Mouse (Mus musculus): ENCODE data around the gene Sstr2. TPM values are rescaled to one million over a fixed set of nuclear protein-coding genes. Genes with fewer than 3 reads are reported as not detected.
"Not testable (repeated sequence)": the region's sequence is repeated elsewhere in the genome, so short reads cannot be mapped to it uniquely, and the experiment has no call there.

The Sstr2 gene
- total RNA-seq, 1 experiment from 2014 or later: 0.85 TPM

GRCm38 (mm10) chr11:113658319-113658718 lies 39.2 kb downstream of the Sstr2 start:
- DNase-seq: no peak

DNA sequence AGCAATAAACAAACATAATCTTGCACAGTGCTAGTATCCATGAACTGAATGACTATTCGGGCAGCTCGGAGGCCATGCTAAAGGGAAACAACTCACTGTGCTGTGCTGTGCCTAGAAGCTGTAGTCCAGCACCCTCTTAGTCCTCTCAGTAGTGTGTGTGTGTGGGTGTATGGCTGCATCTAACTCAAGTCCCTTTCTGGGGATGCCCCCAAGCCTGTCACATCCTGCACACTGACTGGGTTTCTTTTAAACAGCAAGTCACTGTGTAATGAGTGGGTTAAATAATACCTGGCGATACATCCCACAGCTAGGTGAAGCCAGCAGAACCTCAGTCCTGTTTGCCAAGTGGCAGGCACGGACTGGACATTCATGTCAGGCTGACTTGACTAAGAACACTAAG lies 39.6 kb downstream of the Sstr2 start:
- DNase-seq: no peak

DNA sequence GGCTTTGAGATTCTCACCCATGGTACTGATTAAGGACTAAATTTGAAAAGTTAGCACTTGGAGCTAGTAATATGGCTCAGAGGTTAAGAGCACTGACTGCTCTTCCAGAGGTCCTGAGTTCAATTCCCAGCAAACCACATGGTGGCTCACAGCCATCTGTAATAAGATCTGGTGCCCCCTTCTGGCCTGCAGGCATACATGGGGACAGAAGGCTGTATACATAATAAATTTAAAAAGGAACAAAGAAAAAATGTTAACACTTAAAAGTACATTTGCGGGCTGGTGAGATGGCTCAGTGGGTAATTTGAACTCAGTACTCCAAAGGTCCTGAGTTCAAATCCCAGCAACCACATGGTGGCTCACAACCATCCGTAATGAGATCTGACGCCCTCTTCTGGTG lies 41.1 kb downstream of the Sstr2 start:
- not testable (repeated sequence) for DNase-seq

- DNase-seq: no peak
Measured at GRCm38 (mm10) chr11:113660940-113661339, 41.8 kb downstream of the Sstr2 start.

- DNase-seq: no peak
Measured at GRCm38 (mm10) chr11:113661835-113662351, 42.8 kb downstream of the Sstr2 start.

- no peak for DNase-seq
Measured at GRCm38 (mm10) chr11:113664279-113664678, 45.1 kb downstream of the Sstr2 start.

- no peak for DNase-seq
Measured at GRCm38 (mm10) chr11:113666205-113666604, 47.1 kb downstream of the Sstr2 start.

DNA sequence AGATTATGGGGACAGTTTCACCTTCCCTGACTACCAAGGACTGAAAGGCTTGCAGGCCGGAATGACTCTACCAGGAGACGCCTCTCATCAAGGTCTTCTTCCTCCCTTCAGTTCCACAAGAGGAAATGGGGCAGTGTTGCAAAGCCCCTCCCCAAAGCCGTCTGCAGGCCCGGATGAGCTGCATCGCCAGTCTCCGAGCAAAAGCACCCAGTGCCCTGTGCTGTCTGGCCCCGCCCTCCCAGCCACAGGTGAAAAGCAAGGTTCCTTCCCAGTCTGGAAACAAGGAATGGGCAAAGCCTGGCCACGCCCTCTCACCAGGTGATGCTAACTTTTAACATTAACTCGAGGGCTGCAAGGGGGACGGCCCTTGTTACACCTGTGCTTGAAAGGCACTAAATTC lies 47.5 kb downstream of the Sstr2 start:
- no peak for DNase-seq

DNA sequence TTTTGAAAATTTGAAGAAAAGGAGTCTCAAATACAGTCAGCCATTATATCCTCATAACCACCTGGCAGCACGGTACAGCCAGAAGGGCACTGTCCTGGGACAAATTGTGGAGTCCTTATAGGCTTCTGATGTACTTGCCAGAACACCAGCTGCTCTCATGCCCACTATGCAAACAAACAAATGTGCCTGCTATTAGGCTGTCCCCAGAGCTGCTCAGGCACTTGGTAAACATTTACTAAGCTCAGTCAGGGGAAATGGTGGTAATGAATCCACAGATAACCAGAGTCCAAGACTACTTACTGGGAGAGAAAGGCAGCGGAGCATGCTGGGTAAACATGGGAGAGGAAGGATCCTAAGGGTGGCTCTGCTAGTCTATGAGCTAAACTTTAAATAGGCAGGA lies 48.0 kb downstream of the Sstr2 start:
- DNase-seq: no peak

DNA sequence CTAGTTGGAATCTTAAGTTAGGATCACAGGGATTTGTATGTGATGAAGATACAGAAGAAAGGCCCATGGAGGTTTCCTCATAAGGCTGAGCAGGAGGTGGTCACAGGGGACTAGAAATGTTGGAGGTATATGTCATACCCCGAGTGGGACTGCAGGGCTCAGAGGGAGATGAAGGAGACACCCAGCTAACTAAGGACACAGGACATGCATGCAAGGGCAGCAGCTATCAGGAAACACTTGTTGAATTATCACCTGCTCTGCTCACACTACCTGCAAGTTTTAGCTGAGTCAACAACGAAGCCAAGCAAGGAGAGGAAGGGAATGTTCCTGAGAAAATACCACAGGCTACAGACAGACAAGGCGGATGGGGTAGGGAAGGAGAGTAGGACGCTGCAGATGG lies 48.6 kb downstream of the Sstr2 start:
- DNase-seq: no peak

GRCm38 (mm10) chr11:113668857-113669256 lies 49.7 kb downstream of the Sstr2 start:
- no peak for DNase-seq

GRCm38 (mm10) chr11:113669711-113670110 lies 50.6 kb downstream of the Sstr2 start:
- no peak for DNase-seq

- DNase-seq: no peak
Measured at GRCm38 (mm10) chr11:113673614-113674013, 54.5 kb downstream of the Sstr2 start.

DNA sequence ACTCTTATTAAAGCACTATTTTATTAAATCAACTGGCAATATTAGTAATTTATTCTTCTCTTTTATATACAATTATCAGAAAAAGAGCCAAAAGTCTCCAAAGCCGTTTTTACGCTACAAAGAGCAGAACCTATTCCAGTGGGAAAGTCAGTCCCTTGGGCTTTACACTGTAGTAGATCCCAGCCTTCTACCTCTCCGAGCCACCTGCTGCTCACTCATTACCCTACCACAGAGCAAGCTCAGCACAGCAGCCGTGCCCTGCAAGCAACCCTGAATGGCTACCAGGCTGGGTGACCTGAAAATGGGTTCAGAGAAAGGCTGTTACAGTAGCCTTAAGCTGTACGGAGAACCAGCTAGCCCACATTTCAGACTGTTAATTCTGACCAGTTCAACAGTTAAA lies 55.5 kb downstream of the Sstr2 start:
- no peak for DNase-seq

Other genes with a start within 250 kb of the Sstr2 start
- gene Cog1, start 29.8 kb downstream of the Sstr2 start, total RNA-seq (2021): 47.7 and 56.8 TPM in 2 replicates
- gene Slc39a11, start 30.7 kb downstream of the Sstr2 start, total RNA-seq (2021): 19.8 and 26.3 TPM in 2 replicates
- gene Fam104a, start 64.8 kb downstream of the Sstr2 start, total RNA-seq (2021): 29.1 and 30.5 TPM in 2 replicates
- 21.7 and 22.4 TPM in 2 replicates for gene D11Wsu47e, start 65.1 kb downstream of the Sstr2 start, total RNA-seq (2021)
- gene Cpsf4l, start 90.7 kb downstream of the Sstr2 start, total RNA-seq (2021): 0.76 TPM in 2 replicates
- gene Cdc42ep4, start 132.5 kb downstream of the Sstr2 start, total RNA-seq (2021): 114 and 133 TPM in 2 replicates